Mouse (Mus musculus): ENCODE results near the gene Fam45a.

Fam45a gene

GRCm38 (mm10) chr19:60811098-60812035 is at the start of gene Fam45a:
TSS of gene Fam45a (plus strand) at chr19:60811585.
- peak; percentile 98 for DNase-seq

DNA sequence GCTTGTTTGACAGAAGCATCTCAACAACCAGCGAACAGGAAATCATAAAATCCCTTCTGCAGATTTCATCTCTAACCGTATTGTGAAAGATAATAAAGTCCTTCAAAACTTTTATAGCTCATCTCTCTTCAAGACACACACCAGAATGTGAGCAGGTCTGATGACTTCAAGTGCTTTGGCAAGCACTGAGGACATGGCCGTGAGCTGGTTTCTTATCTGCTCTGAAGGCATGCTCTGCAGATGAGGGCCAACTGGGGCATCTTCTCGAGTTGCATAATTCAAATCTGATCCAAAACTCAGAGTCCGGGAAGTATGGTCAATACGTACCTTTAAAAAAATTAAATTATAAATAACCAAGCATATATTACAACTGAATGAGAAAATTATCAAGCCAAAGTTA is 38.0 kb upstream of the Fam45a start:
- DNase-seq: no peak

- DNase-seq: no peak
Observed at GRCm38 (mm10) chr19:60782034-60782433, 29.4 kb upstream of the Fam45a start.

- no peak for DNase-seq
Observed at GRCm38 (mm10) chr19:60784712-60785111, 26.7 kb upstream of the Fam45a start.

DNA sequence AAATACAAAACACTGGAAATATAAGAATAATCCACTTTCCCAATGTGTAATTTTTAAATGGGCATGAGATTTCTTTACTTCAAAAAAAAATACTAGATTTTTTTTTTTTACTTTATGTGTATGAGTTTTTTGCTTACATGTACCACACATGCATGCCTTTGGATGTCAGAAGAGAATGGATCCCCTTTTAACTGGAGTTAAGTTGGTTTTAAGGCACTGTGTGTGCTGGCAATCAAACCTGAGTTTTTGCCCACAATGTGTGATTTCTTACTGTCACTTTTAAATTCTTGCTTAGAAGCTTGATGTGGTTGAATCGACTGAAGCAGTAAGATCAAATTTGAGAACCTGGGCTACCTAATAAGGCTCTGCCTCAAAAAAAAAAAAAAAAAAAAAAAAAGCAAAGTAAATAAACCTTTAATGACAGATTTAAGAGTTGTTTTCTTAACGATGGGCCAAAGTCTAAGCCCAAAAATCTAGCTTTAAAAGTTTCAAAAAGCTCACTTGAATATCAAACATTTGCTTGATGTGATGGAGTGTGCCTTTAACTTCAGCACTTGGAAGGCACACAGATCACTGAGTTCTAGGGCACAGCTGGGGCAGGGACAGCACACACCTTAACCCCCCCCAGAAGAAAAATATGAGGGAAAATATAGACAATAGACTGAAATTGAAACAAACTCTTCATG is 23.8 kb upstream of the Fam45a start:
- no peak for DNase-seq

DNA sequence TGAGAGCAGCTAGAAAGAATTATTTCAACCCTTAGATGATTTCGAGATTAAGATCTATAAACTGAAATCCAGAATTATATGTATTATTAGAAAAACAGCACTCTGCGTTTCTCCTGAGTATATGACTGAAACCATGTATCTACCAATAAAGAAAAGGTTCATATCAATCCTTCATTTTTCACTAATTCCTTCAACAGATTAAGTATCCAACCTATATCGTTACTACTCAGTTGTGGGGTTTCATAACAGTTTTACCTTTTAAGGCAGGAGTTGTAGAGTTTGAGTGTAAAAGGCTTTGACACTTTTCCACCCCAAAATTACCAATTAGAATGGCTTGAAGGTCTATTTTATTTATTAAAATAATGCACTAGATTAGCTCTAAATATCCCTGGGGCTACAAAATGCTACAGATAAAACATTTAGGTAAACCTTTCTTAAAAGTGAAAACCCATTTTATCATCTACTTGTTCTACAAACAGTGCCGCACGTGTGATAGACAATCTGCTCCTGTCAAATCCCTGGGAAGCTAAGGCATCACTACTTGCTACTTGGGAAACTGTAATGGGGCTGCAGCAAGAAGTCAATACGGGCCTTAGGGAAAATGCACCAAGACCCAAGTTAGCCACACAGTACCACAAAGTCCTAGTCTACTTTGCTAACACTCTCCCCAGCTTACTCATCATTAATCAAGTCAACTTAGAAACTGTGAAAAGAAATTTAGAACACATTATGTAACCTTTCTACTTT is 23.0 kb upstream of the Fam45a start:
- DNase-seq: no peak

GRCm38 (mm10) chr19:60789452-60789851 is 21.9 kb upstream of the Fam45a start:
- DNase-seq: no peak

DNA sequence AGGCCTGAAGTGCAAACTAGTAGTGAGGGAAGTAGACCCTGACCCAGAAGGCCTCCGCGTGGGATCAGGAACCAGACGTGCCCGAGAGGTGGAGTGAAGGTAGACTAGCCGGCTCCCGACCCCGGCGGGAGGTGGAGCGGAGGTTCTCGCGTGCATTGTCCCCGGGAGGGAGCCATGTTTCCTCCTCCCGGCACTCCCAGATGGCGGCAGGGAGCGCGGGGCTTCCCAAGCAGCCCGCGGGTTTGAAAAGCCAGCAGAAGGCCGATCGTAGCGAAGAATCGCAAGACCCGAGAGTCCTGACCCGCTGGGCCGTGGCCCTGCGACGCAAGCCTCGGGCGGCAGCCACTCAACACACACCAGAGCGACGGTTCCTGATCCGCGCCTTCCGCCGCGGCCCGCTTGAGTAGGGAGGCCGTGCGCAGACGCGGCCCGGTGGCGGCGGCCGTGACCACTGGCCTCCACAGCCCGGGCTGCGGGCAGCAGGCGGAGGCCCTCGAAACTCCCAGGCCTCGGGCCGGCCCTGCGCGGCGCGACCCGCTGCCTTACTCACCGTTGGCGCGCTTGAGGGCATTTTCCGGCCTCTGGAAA is 21.4 kb upstream of the Fam45a start:
- peak; percentile 70 for DNase-seq

DNA sequence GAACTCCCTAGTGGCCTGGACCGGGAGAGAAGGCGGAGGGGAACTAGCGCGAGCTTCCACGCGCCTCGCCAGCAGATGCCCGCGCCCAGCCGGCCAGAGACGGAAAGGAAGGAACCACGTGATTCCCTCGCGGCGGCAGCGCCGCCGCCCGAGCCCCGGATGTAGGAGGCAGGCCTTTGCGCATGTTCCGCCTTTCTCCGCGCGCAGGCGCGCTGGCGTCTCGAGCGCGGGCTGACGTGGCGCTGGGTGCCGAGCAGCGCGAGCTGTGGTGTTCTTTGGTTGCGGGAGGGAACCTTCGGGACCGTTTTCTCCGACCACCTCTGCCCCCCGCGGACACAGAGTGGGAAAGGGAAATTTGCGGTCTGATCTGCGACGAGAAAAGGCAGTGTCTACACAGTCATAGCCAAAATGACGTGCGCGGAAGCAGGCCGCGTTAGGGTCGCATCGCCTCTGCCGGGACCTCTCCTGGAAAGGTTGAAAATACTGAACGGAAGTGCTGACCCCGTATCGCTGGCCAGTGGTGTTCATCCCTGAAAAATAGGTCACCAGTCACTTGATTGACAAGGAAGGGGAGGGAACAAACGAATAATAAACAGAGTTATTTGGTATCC is 20.7 kb upstream of the Fam45a start, which contains the start of gene Eif3a:
Gene Eif3a (minus strand): TSS at position 108 of the 611 bp plus-strand sequence.
- peak; percentile 96 for DNase-seq

GRCm38 (mm10) chr19:60791164-60791563 is 20.2 kb upstream of the Fam45a start:
- no peak for DNase-seq

DNA sequence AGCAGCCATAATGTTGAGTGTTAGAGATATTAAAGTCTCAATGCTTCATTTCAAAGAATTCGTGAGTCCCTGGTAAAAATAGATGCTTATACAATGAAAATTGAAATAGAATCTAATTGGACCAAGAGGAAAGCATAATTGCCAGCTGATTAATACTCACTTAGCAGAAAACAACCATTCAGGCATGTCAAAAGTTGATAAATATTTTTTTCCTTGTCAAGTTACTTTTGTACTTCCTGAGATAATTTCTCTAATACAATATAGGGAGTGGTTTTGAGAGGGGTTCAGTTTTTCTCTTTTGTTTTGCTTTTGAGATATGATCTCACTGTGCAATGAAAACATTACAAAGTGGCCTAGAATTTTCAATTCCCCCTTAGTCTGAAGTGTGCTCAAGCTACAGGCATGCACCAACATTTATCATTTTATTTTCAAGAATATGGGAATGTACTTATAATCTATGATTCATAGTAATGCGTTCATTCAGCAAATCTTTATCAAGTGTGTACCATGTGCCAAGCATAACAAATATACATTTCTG is 18.1 kb upstream of the Fam45a start:
- DNase-seq: no peak

DNA sequence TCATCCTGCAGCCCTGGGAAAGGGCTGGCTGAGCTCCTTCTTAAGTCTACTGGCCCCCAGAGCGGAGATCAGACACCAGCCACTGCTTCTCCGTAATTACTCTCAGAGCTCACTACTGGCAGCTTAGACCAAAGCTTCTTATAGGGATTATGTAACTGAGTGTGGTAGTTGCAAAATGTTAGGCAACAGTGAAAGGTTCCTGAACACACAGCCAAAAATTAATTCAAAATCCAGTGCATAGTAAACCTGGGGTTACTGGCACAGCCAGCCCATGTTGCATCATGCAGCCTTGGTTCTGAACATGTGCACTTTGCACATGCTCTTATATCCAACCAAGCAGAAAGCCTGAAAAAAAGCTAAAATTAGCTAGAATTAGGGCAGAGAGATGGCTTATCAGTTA is 16.1 kb upstream of the Fam45a start:
- peak; percentile 22 for DNase-seq

GRCm38 (mm10) chr19:60797415-60797814 is 14.0 kb upstream of the Fam45a start:
- no peak for DNase-seq

DNA sequence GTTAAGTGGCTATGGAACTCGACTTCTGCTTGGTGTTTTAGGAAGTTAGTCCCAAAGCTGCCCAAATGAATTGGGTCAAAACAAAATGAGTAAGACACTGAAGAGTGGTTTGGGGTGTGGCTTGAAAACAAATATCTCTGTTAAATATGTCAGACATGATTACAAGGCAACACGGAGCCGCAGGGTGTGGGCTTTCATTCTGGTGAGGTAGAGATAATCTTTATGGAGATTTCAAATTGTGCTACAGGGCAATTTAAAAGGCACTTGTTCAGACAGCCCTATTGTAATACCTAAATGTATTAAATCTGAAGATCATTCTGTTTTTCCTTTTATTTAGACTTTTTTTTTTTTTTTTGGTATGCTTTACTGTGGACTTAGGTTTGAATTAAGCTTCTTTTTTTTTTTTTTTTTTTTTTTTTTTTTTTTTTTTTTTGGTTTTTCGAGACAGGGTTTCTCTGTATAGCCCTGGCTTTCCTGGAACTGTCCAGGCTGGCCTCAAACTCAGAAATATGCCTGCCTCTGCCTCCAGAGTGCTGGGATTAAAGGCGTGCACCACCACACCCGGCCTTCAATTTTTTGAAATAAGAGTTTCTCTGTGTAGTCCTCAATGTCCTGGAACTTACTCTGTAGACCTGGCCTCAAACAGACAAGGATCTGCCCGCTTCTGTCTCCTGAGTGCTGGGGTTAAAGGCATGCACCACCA is 11.4 kb upstream of the Fam45a start:
- DNase-seq: no peak

GRCm38 (mm10) chr19:60804903-60805302 is 6.5 kb upstream of the Fam45a start:
- no peak for DNase-seq

DNA sequence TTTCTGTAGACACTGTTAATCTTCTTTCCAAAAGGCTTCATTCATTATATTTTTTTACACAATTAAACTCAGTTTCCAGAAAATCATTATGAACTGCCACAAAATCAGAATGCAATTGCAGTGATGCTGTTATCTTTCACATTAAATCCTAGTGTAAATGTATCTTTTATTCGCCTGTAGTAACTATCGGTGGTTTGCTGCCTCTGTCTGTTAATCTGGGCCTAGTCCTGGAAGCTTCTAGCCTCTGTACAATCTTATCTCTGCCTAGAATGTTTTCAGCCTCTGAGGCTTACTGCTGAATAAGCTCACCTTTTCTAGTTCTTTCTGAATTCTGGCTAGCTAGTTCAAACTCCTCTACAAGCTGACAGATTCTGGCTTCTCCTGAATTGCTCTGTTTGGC is 1.5 kb upstream of the Fam45a start:
- DNase-seq: no peak

GRCm38 (mm10) chr19:60812036-60812389 is 628 bp downstream of the Fam45a start:
- no peak for DNase-seq

DNA sequence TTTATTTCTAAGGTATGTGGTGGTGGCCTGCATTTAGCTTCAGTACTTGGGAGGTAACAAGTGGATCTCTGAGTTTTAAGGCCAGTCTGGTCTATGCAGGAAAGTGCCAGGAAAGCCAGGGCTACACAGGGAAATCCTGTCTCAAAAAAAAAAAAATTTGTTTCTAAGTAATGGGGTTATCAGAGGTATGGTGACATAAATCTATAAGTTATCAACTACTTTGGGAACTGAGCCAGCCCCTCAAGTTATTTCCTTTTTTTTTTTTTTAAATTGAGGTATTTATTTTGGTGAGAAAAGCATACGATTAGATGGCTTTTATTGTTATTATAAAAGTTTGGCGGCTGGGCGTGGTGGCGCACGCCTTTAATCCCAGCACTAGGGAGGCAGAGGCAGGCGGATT is 1.7 kb downstream of the Fam45a start:
- no peak for DNase-seq

DNA sequence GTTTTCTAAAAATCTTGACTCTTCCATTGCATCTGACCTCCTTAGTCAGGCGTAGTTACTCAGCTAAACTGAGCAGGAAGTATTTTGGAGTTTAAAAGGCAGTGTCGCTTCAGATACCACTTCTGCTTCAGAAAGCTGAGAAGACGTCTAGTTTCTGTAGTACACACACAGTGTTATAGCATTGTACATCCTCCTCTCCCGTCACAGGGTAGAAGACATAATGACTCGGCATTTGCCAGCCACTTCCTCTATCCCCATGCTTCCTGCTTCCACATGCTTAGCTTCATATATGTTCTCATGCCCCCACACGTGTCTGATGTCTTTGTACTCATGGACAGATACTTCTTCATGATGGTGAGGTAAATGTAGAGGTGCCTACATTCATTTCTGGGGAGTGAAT is 7.3 kb downstream of the Fam45a start:
- DNase-seq: no peak

- peak; percentile 80 for DNase-seq
Observed at GRCm38 (mm10) chr19:60837747-60838146, 26.4 kb downstream of the Fam45a start.

GRCm38 (mm10) chr19:60843324-60843723 is 31.9 kb downstream of the Fam45a start:
- no peak for DNase-seq

GRCm38 (mm10) chr19:60845731-60846130 is 34.3 kb downstream of the Fam45a start:
- no peak for DNase-seq

Measured in lung, postnatal 10 days (tissue).